Mouse (Mus musculus) lung, postnatal 36 days (tissue): Measurements from ENCODE around the gene Khdc3.
"Not testable (repeated sequence)": the region's sequence is repeated elsewhere in the genome, so short reads cannot be mapped to it uniquely, and the experiment has no call there.

Experiments
- DNase-seq: peaks from one replicate; pipeline ENCODE4 v3.0.0; 2022; ENCODE audit warnings: mixed read lengths

Gene Khdc3

DNA sequence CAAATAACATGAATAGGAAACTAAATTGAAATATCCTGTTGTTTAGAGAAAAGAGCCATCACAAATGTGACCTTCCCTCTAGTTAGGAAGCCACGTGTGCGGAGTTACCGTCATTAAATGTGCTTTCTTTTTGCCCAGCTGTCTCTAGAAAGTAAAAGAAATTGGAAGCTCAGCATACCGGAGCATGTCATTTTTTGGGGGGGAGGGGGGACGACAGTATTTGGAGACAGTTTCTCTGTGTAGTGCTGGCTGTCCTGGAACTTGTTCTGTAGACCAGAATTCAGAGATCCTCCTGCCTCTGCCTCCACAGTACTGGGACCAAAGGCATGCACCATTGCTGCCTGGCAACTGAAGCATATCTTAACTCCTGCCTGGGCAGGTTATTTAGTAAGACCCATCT, at the start of gene Khdc3:
Gene Khdc3 (plus strand): TSS at position 301 of the 400 bp plus-strand sequence.
- DNase-seq, result no peak

DNA sequence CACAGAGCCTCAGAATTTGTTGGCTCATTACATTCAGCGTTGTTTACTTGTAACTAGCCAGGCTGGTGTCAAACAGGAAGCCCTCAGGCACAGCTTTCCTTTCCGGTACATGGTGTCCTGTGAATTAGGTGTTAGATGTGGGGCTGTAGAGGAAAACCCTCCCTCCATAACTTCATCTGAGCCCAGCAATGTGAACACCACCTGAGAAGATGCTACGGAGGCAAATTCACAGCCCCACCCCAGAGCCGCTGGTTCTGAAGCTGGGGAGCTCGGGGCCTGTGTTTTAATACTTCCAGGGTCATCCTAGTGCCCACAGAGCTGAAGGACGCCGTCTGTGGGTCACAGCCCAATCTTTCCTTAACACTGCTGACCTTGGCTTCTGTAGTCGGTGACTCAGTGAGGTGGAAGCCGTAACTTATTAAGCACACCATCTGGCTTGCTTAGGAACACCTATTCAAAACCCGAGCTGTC, 46.2 kb upstream of the Khdc3 start:
- DNase-seq, result peak; percentile 51

DNA sequence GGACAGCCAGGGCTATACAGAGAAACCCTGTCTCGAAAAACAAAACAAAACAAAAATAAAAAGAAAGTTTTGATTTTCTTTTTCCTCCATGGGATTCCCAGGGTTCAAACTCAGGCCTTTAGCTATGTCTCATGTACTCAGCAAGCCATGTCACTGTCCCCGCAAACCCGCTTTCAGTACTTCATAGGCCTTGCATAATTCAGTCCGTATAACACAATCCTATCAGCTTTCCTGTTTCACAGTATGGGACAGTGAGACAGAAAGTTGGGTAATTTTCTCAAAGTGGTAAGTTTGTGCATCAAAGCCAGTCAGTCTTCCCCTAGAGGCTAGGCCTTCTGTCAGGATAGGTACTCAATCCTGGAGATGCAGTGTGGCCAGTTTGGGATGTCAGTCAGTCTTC, 42.4 kb upstream of the Khdc3 start:
- DNase-seq, result no peak

DNA sequence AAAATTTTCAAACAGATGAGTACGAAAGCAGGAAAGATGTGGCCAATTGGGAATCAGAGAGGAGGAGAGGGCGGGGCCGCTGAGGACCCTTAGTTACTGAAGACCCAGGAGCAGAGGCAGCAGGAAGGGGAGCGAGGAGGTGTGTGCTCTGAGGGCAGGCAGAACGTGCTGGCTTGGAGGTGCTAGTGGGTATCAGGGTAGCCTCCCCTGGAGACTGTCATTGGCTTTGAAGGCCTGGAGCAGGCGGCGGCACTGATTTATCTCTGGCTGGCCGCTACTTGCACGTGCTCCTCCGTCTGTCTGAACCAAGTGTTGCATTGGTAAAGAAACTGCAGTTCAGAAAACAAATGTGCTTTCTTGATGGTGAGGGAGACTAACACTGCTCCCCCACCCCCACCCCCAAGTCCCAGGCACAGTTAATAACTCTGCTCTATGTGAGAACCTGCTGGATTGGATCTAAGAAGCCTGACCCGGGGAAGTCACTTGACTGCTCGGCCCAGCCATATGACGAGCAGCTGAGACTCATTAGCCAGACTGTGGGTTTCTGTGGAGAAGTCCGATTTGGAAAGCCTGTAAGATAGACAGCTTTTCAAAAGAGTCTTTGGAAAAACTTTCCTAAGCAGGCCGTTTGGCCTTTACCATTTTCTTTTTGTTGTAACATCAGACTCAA, 37.9 kb upstream of the Khdc3 start:
- no peak for DNase-seq

DNA sequence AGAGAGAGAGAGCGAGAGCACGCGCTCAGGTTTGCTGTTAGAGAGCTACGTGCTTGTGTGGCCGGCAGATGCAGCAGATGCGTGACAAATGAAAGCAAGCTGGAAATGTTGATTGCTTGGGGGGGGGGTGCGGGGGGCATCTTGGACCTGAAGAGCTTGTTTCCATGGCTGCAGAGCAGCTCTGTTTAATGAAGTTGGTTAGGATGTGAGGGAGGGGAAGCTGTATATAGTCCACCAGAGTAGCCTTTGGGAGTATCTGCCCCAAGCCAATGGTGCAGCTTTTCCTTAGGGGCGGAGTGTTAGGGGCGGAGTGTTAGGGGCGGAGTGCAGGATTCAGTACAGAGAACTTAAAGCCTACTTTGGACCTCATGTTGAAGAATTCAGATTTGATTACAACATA, 34.5 kb upstream of the Khdc3 start:
- peak; percentile 62 for DNase-seq

DNA sequence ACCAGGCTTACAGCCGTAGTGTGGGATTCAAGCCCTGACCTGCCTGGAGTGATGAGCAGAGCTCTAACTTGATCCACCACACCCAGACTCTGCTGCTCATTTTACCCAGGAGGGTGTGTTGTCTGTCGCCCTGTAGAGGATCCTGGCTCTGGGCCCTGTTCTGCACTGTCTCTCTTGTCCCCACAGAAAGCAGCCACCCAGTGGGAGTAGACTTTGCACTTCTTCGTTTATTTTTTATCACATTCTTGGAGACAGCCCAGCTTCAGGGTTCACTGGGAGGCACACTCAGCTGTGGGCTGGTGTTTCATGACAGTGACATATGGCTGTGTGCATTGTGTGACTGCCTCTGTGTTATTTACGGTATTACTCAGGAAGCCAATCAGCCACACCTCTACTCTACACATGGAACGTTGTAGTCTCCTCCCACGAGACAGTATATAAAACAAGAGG, 33.4 kb upstream of the Khdc3 start:
- peak; percentile 86 for DNase-seq

DNA sequence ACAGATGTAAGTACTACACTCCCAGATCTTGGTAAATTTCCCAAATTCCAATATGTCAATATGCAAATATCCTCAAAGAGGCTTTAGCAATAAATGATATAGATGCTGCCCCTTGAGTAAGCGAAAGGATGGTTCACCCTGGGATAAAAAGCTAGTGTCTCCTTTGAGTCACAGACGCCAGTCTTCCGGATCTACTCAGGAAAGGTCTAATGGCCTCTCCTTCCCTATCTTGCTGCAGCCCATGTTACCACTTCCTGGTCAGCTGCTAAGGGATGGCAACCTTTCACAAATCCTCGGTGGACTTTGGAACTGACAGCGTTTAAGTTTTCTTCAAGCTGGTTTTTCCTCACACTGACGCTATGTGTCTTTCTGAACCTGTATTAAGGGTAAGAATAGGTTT, 32.9 kb upstream of the Khdc3 start:
- peak; percentile 64 for DNase-seq

DNA sequence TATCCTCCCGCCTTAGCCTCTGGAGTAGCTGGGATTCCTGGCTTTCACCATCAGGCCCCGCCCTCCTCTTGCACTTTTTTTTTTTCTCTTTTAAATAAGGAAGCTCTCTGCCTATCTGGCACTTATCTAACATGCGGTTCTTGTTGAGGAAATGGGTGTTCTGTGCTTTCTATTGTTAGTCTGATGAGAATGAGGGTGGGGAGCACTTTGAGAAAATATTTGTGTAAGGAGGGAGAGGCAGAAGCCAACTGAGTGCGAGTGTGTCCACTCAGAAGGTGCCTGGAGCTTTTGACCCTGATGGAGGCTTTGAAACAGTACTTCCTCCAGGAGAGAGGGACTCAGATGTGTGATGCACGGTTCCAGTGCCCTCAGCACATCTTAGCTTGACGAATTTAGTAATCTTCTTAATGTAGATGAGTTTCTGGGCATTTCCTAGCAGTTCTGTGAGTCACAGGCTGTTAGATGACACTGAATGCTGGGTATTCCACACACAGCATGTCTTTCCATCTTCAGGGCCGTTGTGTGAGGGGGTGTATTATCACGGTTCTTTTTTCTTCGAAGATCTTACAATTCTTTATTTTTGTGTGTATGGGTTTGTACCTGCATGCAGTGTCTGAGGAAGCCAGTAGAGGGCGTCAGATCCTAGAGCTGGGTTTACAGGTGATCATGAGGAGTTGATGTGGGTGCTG, 30.5 kb upstream of the Khdc3 start:
- peak; percentile 87 for DNase-seq

DNA sequence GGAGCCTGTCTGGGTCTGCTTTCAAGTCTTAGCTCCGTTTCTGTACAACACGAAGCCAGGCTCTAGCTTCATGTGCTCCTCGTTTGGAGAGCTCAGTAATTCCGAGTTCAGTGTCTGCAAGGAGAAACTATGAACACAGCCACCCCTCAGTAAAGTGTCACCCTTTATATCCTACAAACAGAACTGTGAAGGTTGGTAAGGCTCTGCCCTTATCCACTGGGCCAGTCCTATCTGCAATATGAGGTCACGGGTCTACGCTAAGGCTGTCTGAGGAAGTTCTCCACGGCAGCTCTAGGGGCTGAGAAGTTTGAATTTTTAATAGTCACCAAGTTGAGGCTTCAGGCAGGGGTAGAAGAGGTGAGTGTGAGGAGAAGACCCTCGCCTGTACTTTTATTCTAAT, 29.2 kb upstream of the Khdc3 start:
- no peak for DNase-seq

DNA sequence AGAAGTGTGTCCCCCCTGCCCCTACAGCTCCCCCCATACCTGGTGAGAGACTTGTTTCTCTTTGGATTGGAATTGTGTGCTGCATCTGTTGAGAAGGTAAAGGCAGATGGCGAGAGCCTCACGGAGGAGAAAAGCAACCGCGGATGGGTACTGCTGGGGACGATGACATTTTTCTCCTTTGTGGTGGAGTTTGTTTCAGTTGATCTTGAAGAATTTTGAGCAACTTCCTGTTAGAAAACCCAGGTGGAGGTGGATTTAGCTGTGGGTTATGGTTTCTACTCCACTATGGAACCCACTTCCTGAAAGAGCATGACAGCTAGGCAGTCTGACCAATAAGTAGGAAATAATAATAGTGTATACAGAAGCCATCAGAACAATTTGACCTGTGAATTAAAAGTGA, 28.5 kb upstream of the Khdc3 start:
- DNase-seq, result no peak

DNA sequence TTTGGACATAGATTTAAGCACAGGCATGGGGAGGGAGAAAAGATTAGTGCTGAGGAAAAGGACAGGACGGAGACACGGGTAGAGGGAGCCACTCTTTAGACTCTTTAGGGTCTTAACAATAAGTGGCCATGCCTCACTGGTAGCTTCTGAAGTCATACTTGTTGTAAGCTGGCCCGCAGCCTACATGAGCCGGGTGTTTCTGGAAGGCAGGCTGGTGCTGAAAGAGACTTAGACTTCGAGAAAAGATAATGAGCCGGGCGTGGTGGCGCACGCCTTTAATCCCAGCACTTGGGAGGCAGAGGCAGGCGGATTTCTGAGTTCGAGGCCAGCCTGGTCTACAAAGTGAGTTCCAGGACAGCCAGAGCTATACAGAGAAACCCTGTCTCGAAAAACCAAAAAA, 22.3 kb upstream of the Khdc3 start:
- not testable (repeated sequence) for DNase-seq

DNA sequence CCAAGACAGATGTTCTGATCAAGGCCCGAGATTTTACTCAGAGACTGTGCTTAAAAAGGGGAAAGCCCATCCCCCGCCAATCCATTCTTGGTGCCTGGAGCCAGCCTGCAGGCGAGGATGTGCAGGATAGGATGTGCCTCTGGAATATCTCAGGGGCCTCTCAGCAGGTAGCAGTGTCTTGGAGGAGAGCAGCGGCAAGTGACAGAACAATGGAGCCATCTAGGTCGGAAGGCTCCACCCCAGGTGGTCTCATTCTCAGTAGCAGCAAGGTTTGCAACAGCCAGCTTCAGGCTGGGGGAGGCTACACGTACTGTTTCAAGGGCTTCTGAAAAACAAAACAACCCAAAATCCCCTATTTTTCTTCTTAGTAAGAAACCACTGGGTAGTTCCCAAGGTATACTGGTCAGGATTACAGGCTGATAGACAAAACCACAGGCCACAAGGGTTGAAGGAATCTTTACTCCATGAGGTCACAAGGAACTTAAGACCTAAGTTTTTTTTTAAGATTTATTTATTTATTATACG, 21.8 kb upstream of the Khdc3 start:
- no peak for DNase-seq

DNA sequence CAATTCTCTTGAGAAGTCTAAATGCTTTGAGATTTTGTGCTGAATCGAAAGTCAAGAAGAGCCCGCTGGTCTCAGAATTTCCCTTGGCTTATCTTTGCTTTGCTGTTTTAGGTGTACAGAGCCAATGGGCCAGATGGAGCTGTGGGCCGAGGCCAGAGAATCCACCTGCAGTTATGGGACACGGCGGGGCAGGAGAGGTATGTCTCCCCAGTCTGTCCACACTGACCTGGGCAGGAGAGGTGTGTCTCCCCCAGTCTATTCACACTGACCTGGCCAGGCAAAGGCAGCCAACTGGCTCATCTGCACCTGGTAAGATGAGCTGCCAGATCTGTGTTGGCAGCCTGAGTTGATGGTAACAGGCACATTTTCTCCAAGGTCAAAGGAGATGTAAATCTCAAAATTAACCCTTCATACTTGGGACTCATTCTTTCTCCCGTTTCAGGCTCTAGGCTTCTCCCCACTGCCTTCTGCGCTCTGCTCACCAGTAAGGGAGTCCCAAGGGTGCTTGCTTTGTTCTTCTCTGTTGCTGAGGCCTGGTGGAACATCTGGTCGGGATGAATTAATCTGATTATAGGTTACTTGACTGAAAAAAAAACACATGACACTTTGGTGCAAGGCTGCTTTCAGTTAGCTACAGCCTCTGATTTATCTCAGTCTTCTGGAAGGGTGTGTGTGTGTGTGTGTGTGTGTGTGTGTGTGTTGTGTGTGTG, 19.2 kb upstream of the Khdc3 start:
- DNase-seq, result no peak

DNA sequence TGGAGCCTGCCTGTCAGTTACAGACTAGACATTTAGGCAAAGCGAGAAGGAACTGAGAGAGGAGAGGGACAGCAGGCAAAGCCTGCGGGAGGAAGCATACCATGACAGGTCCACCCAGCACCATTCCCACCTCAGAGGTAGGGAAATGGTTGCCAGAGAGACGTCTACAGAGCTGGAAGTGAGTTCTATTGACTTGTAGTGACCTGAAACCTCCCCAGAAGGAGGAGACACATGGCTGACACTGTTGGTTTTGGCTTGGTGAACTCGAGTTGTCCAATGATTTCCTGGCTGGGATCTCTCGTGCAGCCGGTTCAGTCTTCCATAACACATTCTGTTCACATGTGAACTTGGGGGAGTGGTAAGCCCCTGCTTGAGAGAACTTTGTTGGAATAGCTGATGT, 17.7 kb upstream of the Khdc3 start:
- DNase-seq, result no peak

DNA sequence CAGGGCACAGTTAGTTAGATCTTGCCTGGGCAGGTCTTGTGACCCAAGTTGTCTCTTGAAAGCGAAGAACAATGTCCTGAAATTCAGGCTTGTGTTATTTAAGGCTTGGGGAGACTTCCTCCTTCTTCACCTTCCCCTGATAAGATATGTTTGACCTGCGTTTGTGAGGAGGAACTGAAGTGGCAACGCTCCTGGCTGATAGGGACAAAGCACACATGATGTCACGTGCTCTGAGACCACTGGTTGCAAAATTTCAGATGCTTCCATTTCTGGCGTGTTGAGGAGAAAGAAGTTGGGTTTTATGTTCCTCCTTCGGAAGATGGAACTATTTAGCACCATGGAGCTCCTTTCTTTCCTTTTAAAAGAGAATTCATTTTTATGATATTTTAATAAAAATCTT, 15.8 kb upstream of the Khdc3 start:
- DNase-seq, result peak; percentile 65

DNA sequence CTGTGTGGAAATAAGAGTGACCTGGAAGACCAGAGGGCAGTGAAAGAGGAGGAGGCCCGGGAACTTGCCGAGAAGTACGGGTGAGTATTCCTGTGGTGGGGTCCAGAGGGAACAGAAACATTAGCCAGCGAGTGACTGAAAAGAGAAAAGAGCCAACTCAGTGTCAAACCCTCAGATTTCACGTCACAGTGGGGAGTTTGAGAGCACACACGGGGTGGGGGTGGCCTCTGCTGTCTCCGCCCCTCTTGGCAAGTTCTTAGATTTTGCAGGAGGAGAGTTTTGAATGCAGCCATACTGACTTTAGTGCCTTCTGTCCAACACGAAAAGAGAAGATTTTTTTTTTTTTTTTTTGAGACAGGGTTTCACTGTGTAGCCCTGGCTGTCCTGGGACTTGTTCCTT, 14.5 kb upstream of the Khdc3 start:
- peak; percentile 54 for DNase-seq

DNA sequence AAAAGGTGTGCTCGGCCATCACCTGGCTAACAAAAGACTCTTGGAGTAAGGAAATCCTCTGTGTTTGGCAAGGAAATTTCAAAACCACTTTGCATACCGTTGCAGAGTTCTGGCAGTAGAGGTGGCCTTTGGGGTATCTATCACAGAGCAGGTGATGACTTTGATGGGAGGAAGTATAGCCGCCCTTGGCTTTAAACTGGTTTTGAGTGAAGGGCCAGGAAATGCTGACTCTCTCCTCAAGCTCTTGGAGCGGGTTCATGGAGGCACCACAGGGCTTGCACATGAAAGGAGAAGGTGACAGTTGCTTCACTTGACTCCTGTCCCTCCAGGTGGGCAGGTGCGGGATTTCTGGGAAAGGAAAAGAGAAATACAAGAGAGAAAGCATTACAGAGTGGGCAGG, 14.1 kb upstream of the Khdc3 start:
- no peak for DNase-seq

DNA sequence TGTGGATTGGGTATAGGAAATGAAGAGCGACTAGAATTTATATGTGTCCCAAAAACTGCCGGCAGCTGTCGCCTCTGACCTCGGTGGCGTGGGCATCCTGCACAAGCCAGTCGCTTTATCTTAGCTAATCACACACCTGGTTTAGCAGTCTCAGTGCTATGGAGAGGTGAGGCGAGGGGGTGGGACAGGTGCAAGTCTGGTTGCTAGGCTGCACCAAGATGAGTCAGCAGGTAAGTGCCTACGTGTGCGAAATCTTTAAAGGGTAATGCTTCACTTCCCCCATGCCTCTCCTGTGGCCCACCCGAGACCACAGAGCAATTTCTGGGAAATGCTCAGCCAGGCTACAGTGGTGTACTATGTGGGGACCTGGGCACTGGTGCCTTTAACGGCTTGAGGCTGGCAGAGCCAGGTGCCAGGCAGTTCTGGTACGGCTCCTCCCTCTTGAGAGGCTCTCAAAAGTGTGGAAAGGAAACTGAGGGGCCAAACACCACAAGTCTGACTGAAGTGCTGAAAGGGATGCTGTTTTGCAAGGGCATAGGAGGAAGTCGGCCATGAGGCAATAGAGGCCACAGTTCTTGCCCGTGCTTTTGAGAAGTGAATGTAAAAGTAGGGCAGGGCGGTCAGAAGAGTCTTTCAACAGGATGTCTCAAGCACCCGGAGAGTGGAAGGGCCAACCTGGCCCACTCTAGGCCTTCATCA, 12.3 kb upstream of the Khdc3 start:
- peak; percentile 90 for DNase-seq

DNA sequence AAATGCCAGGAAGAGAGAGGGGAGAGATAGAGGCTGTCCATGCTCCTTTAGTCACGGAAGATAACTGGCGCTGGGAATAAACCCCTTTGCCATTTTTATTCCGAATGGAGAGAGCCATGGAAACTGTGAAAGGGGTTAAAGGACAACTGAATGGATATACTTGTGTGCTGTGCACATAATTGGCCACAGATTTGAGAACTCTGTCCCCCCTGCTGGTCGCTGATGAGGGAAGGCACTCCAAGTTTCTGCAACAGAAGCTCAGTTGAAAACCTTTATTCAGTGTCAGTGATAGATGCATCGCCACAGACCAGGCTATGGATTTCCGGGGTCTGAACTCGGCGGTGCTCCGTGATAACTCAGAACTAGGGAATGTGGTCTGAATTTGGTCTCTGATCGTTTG, 11.5 kb upstream of the Khdc3 start:
- DNase-seq, result no peak

DNA sequence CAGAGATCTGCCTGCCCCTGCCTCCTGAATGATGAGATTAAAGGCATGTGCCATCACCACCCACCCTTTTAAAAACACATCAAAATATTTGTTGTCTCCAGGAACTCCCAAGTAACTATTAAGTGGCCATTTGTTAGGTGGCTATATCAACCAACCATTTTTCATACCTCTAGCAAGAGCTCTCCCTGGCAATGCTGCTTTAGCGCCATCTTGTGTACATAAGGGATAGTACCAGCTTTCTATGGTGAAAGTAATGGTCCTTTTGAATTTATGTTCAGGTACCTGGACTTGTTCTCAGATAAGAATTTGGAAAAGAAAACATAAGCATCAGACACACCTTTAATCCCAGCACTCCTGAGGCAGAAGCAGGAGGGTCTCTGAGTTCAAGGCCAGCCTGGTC, 9.9 kb upstream of the Khdc3 start:
- DNase-seq, result peak; percentile 82

DNA sequence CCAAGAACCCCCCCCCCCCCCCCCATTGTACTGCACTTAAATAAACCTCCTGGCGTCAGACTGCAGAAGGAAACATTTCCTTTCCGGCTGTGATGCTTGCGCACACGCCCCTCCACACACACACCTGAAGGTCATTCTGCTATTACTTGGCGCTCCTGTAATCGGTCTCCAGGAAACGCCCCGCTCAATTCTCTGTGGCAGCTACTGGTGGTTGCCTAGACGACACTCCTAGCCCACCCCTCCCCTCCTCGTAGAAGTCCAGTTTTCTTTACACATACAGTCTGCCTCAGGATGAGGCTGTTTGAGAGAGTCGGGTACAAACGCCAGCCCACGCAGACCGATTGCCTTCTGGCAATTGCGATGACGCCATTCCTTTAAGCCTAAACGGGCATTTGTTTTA, 7.1 kb upstream of the Khdc3 start:
- DNase-seq, result no peak

DNA sequence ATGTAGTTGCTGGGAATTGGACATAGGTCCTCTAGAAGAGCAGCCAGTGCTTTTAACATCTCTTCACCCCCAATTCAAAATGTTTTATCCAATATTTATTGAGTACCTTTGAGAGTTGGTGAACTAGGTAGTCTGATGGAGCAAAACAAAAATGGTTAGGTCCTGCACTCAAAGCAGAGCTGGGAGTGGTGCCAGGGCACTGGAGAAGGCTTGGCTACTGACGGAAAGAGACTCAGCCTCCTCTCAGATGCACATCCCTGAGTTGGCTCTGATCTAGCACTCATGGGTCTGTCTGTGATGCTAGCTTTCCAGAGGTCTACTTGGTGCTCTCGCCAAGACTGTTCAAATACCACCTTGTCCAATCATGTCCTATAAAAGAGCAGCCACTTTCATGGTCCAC, 3.7 kb upstream of the Khdc3 start:
- DNase-seq, result no peak

DNA sequence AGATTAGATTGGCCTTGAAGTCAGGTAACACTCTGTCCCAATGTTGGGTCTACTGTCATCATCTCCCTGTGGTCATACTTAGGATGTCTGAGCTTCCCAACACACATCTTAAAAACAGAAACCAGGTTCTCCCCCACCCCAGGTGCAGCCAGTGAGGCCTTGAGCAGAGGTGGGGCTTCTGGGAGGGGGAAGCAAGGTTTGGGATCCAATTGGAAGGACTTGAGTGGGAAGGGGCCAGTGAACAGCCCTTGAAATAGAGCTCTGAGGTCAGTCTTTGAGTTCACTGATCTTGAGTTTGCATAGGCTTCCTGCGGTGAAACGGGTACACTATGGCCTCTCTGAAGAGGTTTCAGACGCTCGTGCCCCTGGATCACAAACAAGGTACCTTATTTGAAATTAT, 545 bp downstream of the Khdc3 start, which contains the start of gene Gm20509:
Gene Gm20509 (plus strand): TSS at position 290 of the 400 bp plus-strand sequence.
- DNase-seq, result no peak
